Mouse (Mus musculus) stomach, postnatal 0 days (tissue): ENCODE measurements around the gene Olfr1367.

Experiments
- CTCF ChIP-seq: IDR thresholded peaks from 2 replicates; pipeline ENCODE4 v1.5.1; 2016; ENCODE audit warnings: antibody characterized with exemption, low read depth, mild to moderate bottlenecking, moderate library complexity
- EP300 ChIP-seq: optimal IDR thresholded peaks from 2 replicates; pipeline ENCODE3; 2016; ENCODE audit warnings: antibody characterized with exemption

DNA sequence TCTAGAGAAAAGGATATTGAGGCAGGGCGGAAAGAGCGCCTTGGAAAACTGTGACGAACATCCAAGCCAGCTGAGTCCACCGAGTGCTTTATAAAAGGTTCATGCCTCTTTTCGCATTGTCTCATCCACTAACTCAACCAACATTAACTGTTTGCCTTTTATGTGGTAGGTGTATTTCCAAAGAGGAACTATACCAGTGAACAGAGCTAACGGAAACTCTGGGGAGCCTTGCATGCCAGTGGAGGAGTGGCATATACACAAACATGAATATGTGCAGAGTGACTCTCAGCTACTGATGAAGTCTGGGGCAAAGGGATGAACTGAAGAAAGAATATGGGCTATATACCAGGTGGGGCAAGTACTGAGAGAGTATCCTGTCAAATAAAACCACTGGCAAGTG is 23.3 kb upstream of the Olfr1367 start:
- TF ChIP-seq CTCF (no peak), EP300 (no peak)
